Mouse (Mus musculus) cerebellum, adult (tissue): Measurements from ENCODE around the gene Chtop.

ENCODE experiments used
- ATAC-seq: cut with Nextera tagmentation; 2 replicates; pipeline ENCODE4 v1.9.2; 2017; ENCODE audit warnings: mild to moderate bottlenecking, moderate library complexity, mixed read lengths; ENCODE audit not compliant: insufficient number of reproducible peaks, low FRiP score, low TSS enrichment

Chtop gene

GRCm38 (mm10) chr3:90508950-90509746, at the start of gene Chtop:
TSS of gene Chtop (minus strand) at chr3:90509498.
- peak; percentile 80 for ATAC-seq

GRCm38 (mm10) chr3:90555954-90556353, 46.7 kb upstream of the Chtop start:
- ATAC-seq = peak; percentile 56; the same call in 1 of the 2 replicates

GRCm38 (mm10) chr3:90552231-90552630, 42.9 kb upstream of the Chtop start:
- no peak for ATAC-seq

GRCm38 (mm10) chr3:90550421-90550790, 41.1 kb upstream of the Chtop start:
- ATAC-seq = no peak

GRCm38 (mm10) chr3:90549676-90550420, 40.5 kb upstream of the Chtop start:
- no peak for ATAC-seq

- no peak for ATAC-seq
Measured at GRCm38 (mm10) chr3:90540904-90541303, 31.6 kb upstream of the Chtop start.

GRCm38 (mm10) chr3:90537905-90538296, 28.6 kb upstream of the Chtop start:
- ATAC-seq = no peak

GRCm38 (mm10) chr3:90537141-90537904, 28.0 kb upstream of the Chtop start, which contains the start of gene S100a16:
TSS of gene S100a16 (plus strand) at chr3:90537254.
- ATAC-seq = peak; percentile 87

- no peak for ATAC-seq
Measured at GRCm38 (mm10) chr3:90535446-90535845, 26.1 kb upstream of the Chtop start.

GRCm38 (mm10) chr3:90531713-90532112, 22.4 kb upstream of the Chtop start:
- ATAC-seq = no peak

GRCm38 (mm10) chr3:90527291-90527873, 18.1 kb upstream of the Chtop start:
- ATAC-seq = no peak

- ATAC-seq = no peak
Measured at GRCm38 (mm10) chr3:90526580-90526979, 17.3 kb upstream of the Chtop start, which contains the start of gene S100a14. TSS of gene S100a14 (plus strand) at chr3:90526856.

- ATAC-seq = no peak
Measured at GRCm38 (mm10) chr3:90526076-90526475, 16.8 kb upstream of the Chtop start.

GRCm38 (mm10) chr3:90525421-90525820, 16.1 kb upstream of the Chtop start:
- ATAC-seq = peak; percentile 45; the same call in 1 of the 2 replicates

- no peak for ATAC-seq
Measured at GRCm38 (mm10) chr3:90517711-90518110, 8.4 kb upstream of the Chtop start.

GRCm38 (mm10) chr3:90515789-90516188, 6.5 kb upstream of the Chtop start:
- ATAC-seq = no peak

GRCm38 (mm10) chr3:90515242-90515641, 5.9 kb upstream of the Chtop start:
- no peak for ATAC-seq

GRCm38 (mm10) chr3:90514691-90515090, 5.4 kb upstream of the Chtop start:
- ATAC-seq = no peak

GRCm38 (mm10) chr3:90513796-90514590, 4.7 kb upstream of the Chtop start, which contains the start of the genes S100a1 and S100a13:
TSS of gene S100a1 (minus strand) at chr3:90514392.
TSS of gene S100a13 (plus strand) at chr3:90514435.
- ATAC-seq = peak; percentile 12; the same call in 1 of the 2 replicates
